Mouse (Mus musculus): ENCODE data around the gene Zfyve9. TPM values are rescaled to one million over a fixed set of nuclear protein-coding genes. Genes with fewer than 3 reads are reported as not detected.

The Zfyve9 gene
- total RNA-seq, 2 experiments from 2014 or later = 23.1 to 24.2 TPM

- intact Hi-C loops (cut with DNase I) = loop anchor here (5.0 kb wide), 1 partner anchor 278 kb away; no protein-coding TSS in a partner anchor
- no peak for DNase-seq
Measured at GRCm38 (mm10) chr4:108620536-108620935, 160.1 kb downstream of the Zfyve9 start.

GRCm38 (mm10) chr4:108619587-108620341 is 160.8 kb downstream of the Zfyve9 start, which contains the start of gene Cc2d1b:
TSS of gene Cc2d1b (plus strand) at chr4:108619940.
- DNase-seq = peak; percentile 91 to 93
- intact Hi-C loops (cut with DNase I) = loop anchor here (5.0 kb wide), 1 partner anchor 277 kb away; no protein-coding TSS in a partner anchor

- intact Hi-C loops (cut with DNase I) = no loop called here
- DNase-seq = peak; percentile 6 to 9
Measured at GRCm38 (mm10) chr4:108619165-108619564, 161.4 kb downstream of the Zfyve9 start.

GRCm38 (mm10) chr4:108618586-108618985 is 162.0 kb downstream of the Zfyve9 start:
- no peak for DNase-seq
- intact Hi-C loops (cut with DNase I) = loop anchor here (1.0 kb wide), 1 partner anchor 39 kb away; the partner anchor contains the start of genes Orc1 and Prpf38a

- intact Hi-C loops (cut with DNase I) = no loop called here
- no peak for DNase-seq
Measured at GRCm38 (mm10) chr4:108610935-108611334, 169.7 kb downstream of the Zfyve9 start.

GRCm38 (mm10) chr4:108608651-108609050 is 171.9 kb downstream of the Zfyve9 start:
- intact Hi-C loops (cut with DNase I) = no loop called here
- DNase-seq = no peak

- intact Hi-C loops (cut with DNase I) = no loop called here
Measured at GRCm38 (mm10) chr4:108601870-108602269, 178.7 kb downstream of the Zfyve9 start.

GRCm38 (mm10) chr4:108598306-108598705 is 182.3 kb downstream of the Zfyve9 start:
- no peak for DNase-seq
- intact Hi-C loops (cut with DNase I) = no loop called here

More at GRCm38 (mm10) chr4:108601870-108602269, 178.7 kb downstream of the Zfyve9 start:
- no peak for DNase-seq

- intact Hi-C loops (cut with DNase I) = no loop called here
- DNase-seq = no peak
Measured at GRCm38 (mm10) chr4:108595785-108596184, 184.8 kb downstream of the Zfyve9 start.

- intact Hi-C loops (cut with DNase I) = no loop called here
- no peak for DNase-seq
Measured at GRCm38 (mm10) chr4:108593376-108593775, 187.2 kb downstream of the Zfyve9 start.

Other genes starting within 250 kb of the Zfyve9 start
- 10 to 100 TPM; 20.6 to 21.4 TPM for gene Prpf38a, start 201.5 kb downstream of the Zfyve9 start, total RNA-seq (2021)
- gene Orc1, start 201.4 kb downstream of the Zfyve9 start, total RNA-seq (2021) = under 1 TPM in 1 of 2 experiments, not detected in 1; 0.71 TPM
- 10 to 100 TPM; 14.6 to 17.6 TPM for gene Cc2d1b, start 160.9 kb downstream of the Zfyve9 start, total RNA-seq (2021)
- gene 3110021N24Rik, start 61.1 kb downstream of the Zfyve9 start, total RNA-seq (2021) = under 1 TPM; 0.14 to 0.61 TPM
- gene Btf3l4, start 52.8 kb upstream of the Zfyve9 start, total RNA-seq (2021) = 10 to 100 TPM; 75.5 to 84.6 TPM
- gene Txndc12, start 53.8 kb upstream of the Zfyve9 start, total RNA-seq (2021) = 10 to 100 TPM; 30.4 to 38.0 TPM
- 10 to 100 TPM; 17.7 to 20.0 TPM for gene Kti12, start 67.0 kb upstream of the Zfyve9 start, total RNA-seq (2021)
- gene A730015C16Rik, start 67.8 kb upstream of the Zfyve9 start, total RNA-seq (2021) = not detected
- gene Rab3b, start 98.3 kb upstream of the Zfyve9 start, total RNA-seq (2021) = under 1 TPM; 0.22 to 0.36 TPM
- 100 to 1,000 TPM in 1 of 2 experiments, 10 to 100 TPM in 1; 99.1 to 102 TPM for gene Nrd1, start 219.9 kb upstream of the Zfyve9 start, total RNA-seq (2021)

Measured in heart, postnatal 14 days (tissue).